Mouse (Mus musculus): Measurements from ENCODE around the gene Cep95. TPM values are rescaled to one million over a fixed set of nuclear protein-coding genes. Genes with fewer than 3 reads are reported as not detected.
A peak's percentile ranks its signal among the peaks of the same experiment; 100 is the strongest.

Gene Cep95
- total and polyA plus RNA-seq, 3 experiments: 17.5 to 21.7 (median 19.3) TPM

GRCm38 (mm10) chr11:106785043-106785442 is 4.0 kb upstream of the Cep95 start:
- Histone ChIP-seq H3K9ac (ENCODE audit: insufficient read depth, low read depth) (0 out of 2 replicates have a peak overlapping the region, but pooled peaks have one; percentile 100), H3K27me3 (replicated peaks) (no peaks in the 10 kb centered on the region), H3K27ac (ENCODE audit: insufficient read depth, low read depth) (no peak overlapping the region), H3K4me3 (replicated peaks in 1 of 3; ENCODE audit: low read depth in 2 of 3, low read length in 2 of 3, poor library complexity in 1 of 3) (no peak overlapping the region), H3K36me3 (replicated peaks in 1 of 2; ENCODE audit: control insufficient read depth in 1 of 2, insufficient read depth in 1 of 2, low read length in 1 of 2) (peaks cover 53 to 66% of the 10 kb centered on the region in 2 experiments), H3K4me1 (ENCODE audit: control insufficient read depth in 1 of 2, insufficient read depth in 2 of 2) (peaks cover under 1 to 52% of the 10 kb centered on the region in 2 experiments; a peak in 2 of 4 replicates), H3K79me2 (replicated peaks; ENCODE audit: control insufficient read depth, extremely low read depth, insufficient read depth, poor library complexity, severe bottlenecking) (peaks cover 70% of the 10 kb centered on the region), H3K4me2 (ENCODE audit: insufficient read depth, low read depth, poor library complexity, severe bottlenecking) (peak overlapping the region; percentile 31; the same call in 1 of the 2 replicates), H3K9me3 (replicated peaks; ENCODE audit: low read length) (no peaks in the 10 kb centered on the region)
- in situ Hi-C loops (cut with MboI; ENCODE audit: low pct_ligation_motif_present, low pct_unique_long_range_greater_than_20kb, low sequenced_read_pairs) (no loop called here), dilution Hi-C loops (cut with MboI; ENCODE audit: extremely low pct_ligation_motif_present, extremely low pct_unique_long_range_greater_than_20kb, low sequenced_read_pairs) (no loop called here)
- DNase-seq (ENCODE audit: extremely low read depth): no peak
- TF ChIP-seq POLR2AphosphoS2 (IDR thresholded peaks at IDR 0.05; ENCODE audit: low read depth, low read length) (peak; percentile 53; the same call in 1 of the 2 replicates), CTCF (conservative IDR thresholded peaks at IDR 0.05 in 1 of 2, IDR thresholded peaks at IDR 0.05 in 1 of 2; ENCODE audit: low read depth in 2 of 2, low read length in 2 of 2) (no peak)

GRCm38 (mm10) chr11:106787131-106788025 is 1.7 kb upstream of the Cep95 start:
- H3K27me3 ChIP-seq (replicated peaks): no peaks in the 10 kb centered on the region
- TF ChIP-seq NRF1 (IDR thresholded peaks at IDR 0.05; ENCODE audit: low read depth, low read length): peak; percentile 76
- TF ChIP-seq TBP (conservative IDR thresholded peaks at IDR 0.05; ENCODE audit: low read depth, low read length): peak; percentile 81
- TF ChIP-seq POLR2A (IDR thresholded peaks at IDR 0.05; ENCODE audit: low read depth, low read length): peak; percentile 61
- peak; percentile 64; the same call in 1 of the 2 replicates for TF ChIP-seq MYC (IDR thresholded peaks at IDR 0.05; ENCODE audit: low read depth, low read length)
- TF ChIP-seq ETS1 (conservative IDR thresholded peaks at IDR 0.05; ENCODE audit: low read depth, low read length): no peak
- TF ChIP-seq UBTF (IDR thresholded peaks at IDR 0.05; ENCODE audit: low read depth, low read length): no peak
- no peak; the same call in 1 of the 2 replicates for TF ChIP-seq SIN3A (IDR thresholded peaks at IDR 0.05; ENCODE audit: low read length)
- TF ChIP-seq E2F4 (IDR thresholded peaks at IDR 0.05; ENCODE audit: insufficient replicate concordance, low read depth, low read length): no peak
- TF ChIP-seq HCFC1 (IDR thresholded peaks at IDR 0.05; ENCODE audit: low read depth, low read length): peak; percentile 66; the same call in 1 of the 2 replicates
- TF ChIP-seq ZMIZ1 (IDR thresholded peaks at IDR 0.05; ENCODE audit: low read depth, low read length): 0 out of 2 replicates have a peak, but pooled peaks have one; percentile 6
- peak; percentile 41 for TF ChIP-seq MXI1 (IDR thresholded peaks at IDR 0.05; ENCODE audit: low read depth, low read length)
- TF ChIP-seq ELF1 (IDR thresholded peaks at IDR 0.05; ENCODE audit: low read depth, low read length): peak; percentile 82
- peak; percentile 66; the same call in 1 of the 2 replicates for TF ChIP-seq POLR2AphosphoS2 (IDR thresholded peaks at IDR 0.05; ENCODE audit: low read depth, low read length)
- peak; percentile 87 for TF ChIP-seq TCF12 (IDR thresholded peaks at IDR 0.05; ENCODE audit: low read depth, low read length)
- H3K36me3 ChIP-seq (replicated peaks in 1 of 2; ENCODE audit: control insufficient read depth in 1 of 2, insufficient read depth in 1 of 2, low read length in 1 of 2): peaks cover 44 to 61% of the 10 kb centered on the region in 2 experiments
- peaks cover 0 to 61% of the 10 kb centered on the region in 2 experiments; a peak in 2 of 4 replicates for H3K4me1 ChIP-seq (ENCODE audit: control insufficient read depth in 1 of 2, insufficient read depth in 2 of 2)
- peak overlapping the region; percentile 40 for H3K4me2 ChIP-seq (ENCODE audit: insufficient read depth, low read depth, poor library complexity, severe bottlenecking)
- dilution Hi-C loops (cut with MboI; ENCODE audit: extremely low pct_ligation_motif_present, extremely low pct_unique_long_range_greater_than_20kb, low sequenced_read_pairs): no loop called here
- H3K4me3 ChIP-seq (replicated peaks in 1 of 3; ENCODE audit: low read depth in 2 of 3, low read length in 2 of 3, poor library complexity in 1 of 3): peak overlapping the region; percentile 80 to 97 (median 80)
- H3K27ac ChIP-seq (ENCODE audit: insufficient read depth, low read depth): peak overlapping the region; percentile 87
- peak overlapping the region; percentile 100 for H3K9ac ChIP-seq (ENCODE audit: insufficient read depth, low read depth)
- in situ Hi-C loops (cut with MboI; ENCODE audit: low pct_ligation_motif_present, low pct_unique_long_range_greater_than_20kb, low sequenced_read_pairs): no loop called here
- H3K79me2 ChIP-seq (replicated peaks; ENCODE audit: control insufficient read depth, extremely low read depth, insufficient read depth, poor library complexity, severe bottlenecking): peaks cover 65% of the 10 kb centered on the region
- DNase-seq (ENCODE audit: extremely low read depth): peak; percentile 92
- H3K9me3 ChIP-seq (replicated peaks; ENCODE audit: low read length): no peaks in the 10 kb centered on the region
